Mouse (Mus musculus): ENCODE measurements around the gene Sox15. TPM values are rescaled to one million over a fixed set of nuclear protein-coding genes. Genes with fewer than 3 reads are reported as not detected.

Sox15 gene
- polyA plus RNA-seq, 1 experiment, result 0.08 TPM

GRCm38 (mm10) chr11:69665457-69665960 is 10.4 kb downstream of the Sox15 start:
- Histone ChIP-seq H3K27me3 (ENCODE audit: control insufficient read depth, insufficient read depth, insufficient read length) (no peaks in the 10 kb centered on the region), H3K79me3 (ENCODE audit: low read depth) (peaks cover 40% of the 10 kb centered on the region), H3K36me3 (ENCODE audit: control insufficient read depth, insufficient read depth) (peaks cover 56% of the 10 kb centered on the region), H3ac (ENCODE audit: control insufficient read depth, insufficient read length, low read depth) (no peak overlapping the region), H3K4me3 (ENCODE audit: insufficient read depth, poor library complexity, severe bottlenecking) (no peak overlapping the region), H3K79me2 (ENCODE audit: control insufficient read depth, insufficient read depth) (peaks cover 47% of the 10 kb centered on the region)
- TF ChIP-seq MAX (IDR thresholded peaks at IDR 0.05) (no peak), CEBPB (IDR thresholded peaks at IDR 0.05; ENCODE audit: low read depth) (no peak), CTCF (IDR thresholded peaks at IDR 0.05; ENCODE audit: control insufficient read depth, insufficient read depth, insufficient read length) (no peak), USF1 (IDR thresholded peaks at IDR 0.05; ENCODE audit: low read depth) (no peak), FOSL1 (IDR thresholded peaks at IDR 0.05; ENCODE audit: insufficient read depth, low read length, poor library complexity, severe bottlenecking) (no peak), MYOD1 (IDR thresholded peaks at IDR 0.05; ENCODE audit: control insufficient read depth, insufficient read length, low read depth) (no peak), MYOG (IDR thresholded peaks at IDR 0.05; ENCODE audit: control insufficient read depth, extremely low read depth, insufficient read length) (no peak)

DNA sequence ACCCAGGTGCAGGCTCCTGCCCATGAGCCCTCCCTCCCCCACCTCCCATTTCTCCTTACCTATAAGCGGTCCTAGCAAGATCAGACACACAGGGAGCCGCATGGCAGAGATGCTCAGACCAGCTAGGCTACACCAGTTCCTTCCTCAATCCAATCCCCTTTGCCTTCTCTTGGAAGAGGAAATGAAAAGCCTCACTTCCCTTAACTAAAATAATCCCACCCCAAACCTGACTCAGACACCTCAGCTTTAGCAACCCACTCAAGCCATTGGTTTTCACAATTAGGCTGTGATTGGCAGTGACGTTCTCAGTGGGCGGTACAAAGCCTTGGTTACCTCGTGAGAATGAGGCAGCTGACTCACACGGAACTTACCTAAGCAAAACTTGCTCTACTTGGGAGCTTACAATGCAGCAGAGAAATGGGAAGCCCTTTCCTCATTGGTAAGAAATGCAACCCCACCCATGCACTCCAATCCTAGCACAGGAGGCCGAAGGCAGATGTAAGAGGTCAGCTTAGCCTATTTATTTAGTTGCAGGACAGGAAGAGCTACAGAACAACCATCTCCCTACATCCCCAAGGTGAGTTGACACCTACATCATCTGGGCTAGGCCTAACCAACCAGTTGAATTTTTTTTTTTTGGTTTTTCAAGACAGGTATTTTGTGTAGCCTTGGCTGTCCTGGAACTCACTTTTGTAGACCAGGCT is 11.0 kb downstream of the Sox15 start, which contains the start of gene Cd68:
Cd68 (minus strand) TSS at position 193 of the 704 bp plus-strand sequence.
- Histone ChIP-seq H3K27me3 (ENCODE audit: control insufficient read depth, insufficient read depth, insufficient read length) (no peaks in the 10 kb centered on the region), H3K79me3 (ENCODE audit: low read depth) (peaks cover 41% of the 10 kb centered on the region), H3ac (ENCODE audit: control insufficient read depth, insufficient read length, low read depth) (no peak within 1 kb of the TSS), H3K36me3 (ENCODE audit: control insufficient read depth, insufficient read depth) (peaks cover 62% of the 10 kb centered on the region), H3K79me2 (ENCODE audit: control insufficient read depth, insufficient read depth) (peaks cover 47% of the 10 kb centered on the region), H3K4me3 (ENCODE audit: insufficient read depth, poor library complexity, severe bottlenecking) (no peak within 1 kb of the TSS)
- TF ChIP-seq CTCF (IDR thresholded peaks at IDR 0.05; ENCODE audit: control insufficient read depth, insufficient read depth, insufficient read length) (no peak), MAX (IDR thresholded peaks at IDR 0.05) (peak; percentile 12)

DNA sequence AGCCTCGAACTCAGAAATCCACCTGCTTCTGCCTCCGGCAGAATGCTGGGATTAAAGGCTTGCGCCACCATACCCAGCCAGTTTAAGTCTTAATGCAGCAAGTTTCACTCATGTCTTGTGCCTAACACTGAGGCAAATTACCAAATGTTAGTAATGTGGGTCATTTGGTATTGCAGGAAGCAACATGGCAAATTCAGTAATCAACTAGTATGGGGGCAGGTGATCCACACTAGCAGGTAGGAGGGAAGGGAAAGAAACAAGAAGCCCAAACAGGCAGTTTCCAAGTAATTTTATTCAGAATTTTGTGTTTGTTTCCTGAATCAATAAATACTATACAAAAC is 11.5 kb downstream of the Sox15 start:
- Histone ChIP-seq H3K79me2 (ENCODE audit: control insufficient read depth, insufficient read depth) (peaks cover 47% of the 10 kb centered on the region), H3K79me3 (ENCODE audit: low read depth) (peaks cover 40% of the 10 kb centered on the region), H3K27me3 (ENCODE audit: control insufficient read depth, insufficient read depth, insufficient read length) (no peaks in the 10 kb centered on the region), H3K36me3 (ENCODE audit: control insufficient read depth, insufficient read depth) (peaks cover 62% of the 10 kb centered on the region), H3K4me3 (ENCODE audit: insufficient read depth, poor library complexity, severe bottlenecking) (no peak overlapping the region), H3ac (ENCODE audit: control insufficient read depth, insufficient read length, low read depth) (no peak overlapping the region)
- no peak for TF ChIP-seq CTCF (IDR thresholded peaks at IDR 0.05; ENCODE audit: control insufficient read depth, insufficient read depth, insufficient read length)
- TF ChIP-seq USF1 (IDR thresholded peaks at IDR 0.05; ENCODE audit: low read depth), result no peak
- TF ChIP-seq MAX (IDR thresholded peaks at IDR 0.05), result no peak
- TF ChIP-seq MYOD1 (IDR thresholded peaks at IDR 0.05; ENCODE audit: control insufficient read depth, insufficient read length, low read depth), result no peak
- TF ChIP-seq FOSL1 (IDR thresholded peaks at IDR 0.05; ENCODE audit: insufficient read depth, low read length, poor library complexity, severe bottlenecking), result no peak

GRCm38 (mm10) chr11:69670786-69671725 is 15.9 kb downstream of the Sox15 start:
- no peaks in the 10 kb centered on the region for H3K27me3 ChIP-seq (ENCODE audit: control insufficient read depth, insufficient read depth, insufficient read length)
- H3K36me3 ChIP-seq (ENCODE audit: control insufficient read depth, insufficient read depth), result peaks cover 77% of the 10 kb centered on the region
- peaks cover 62% of the 10 kb centered on the region for H3K79me2 ChIP-seq (ENCODE audit: control insufficient read depth, insufficient read depth)
- peaks cover 45% of the 10 kb centered on the region for H3K79me3 ChIP-seq (ENCODE audit: low read depth)
- TF ChIP-seq MYOD1 (IDR thresholded peaks at IDR 0.05; ENCODE audit: control insufficient read depth, insufficient read length, low read depth), result no peak
- peak; percentile 96 for TF ChIP-seq CEBPB (IDR thresholded peaks at IDR 0.05; ENCODE audit: low read depth)
- TF ChIP-seq USF1 (IDR thresholded peaks at IDR 0.05; ENCODE audit: low read depth), result no peak
- TF ChIP-seq CTCF (IDR thresholded peaks at IDR 0.05; ENCODE audit: control insufficient read depth, insufficient read depth, insufficient read length), result no peak
- TF ChIP-seq MYOG (IDR thresholded peaks at IDR 0.05; ENCODE audit: control insufficient read depth, extremely low read depth, insufficient read length), result no peak
- TF ChIP-seq MAX (IDR thresholded peaks at IDR 0.05), result peak; percentile 76
- no peak for TF ChIP-seq FOSL1 (IDR thresholded peaks at IDR 0.05; ENCODE audit: insufficient read depth, low read length, poor library complexity, severe bottlenecking)
- H3K4me3 ChIP-seq (ENCODE audit: insufficient read depth, poor library complexity, severe bottlenecking), result peak overlapping the region; percentile 100
- H3ac ChIP-seq (ENCODE audit: control insufficient read depth, insufficient read length, low read depth), result peak overlapping the region; percentile 99

GRCm38 (mm10) chr11:69671726-69672124 is 16.6 kb downstream of the Sox15 start:
- peaks cover 69% of the 10 kb centered on the region for H3K79me2 ChIP-seq (ENCODE audit: control insufficient read depth, insufficient read depth)
- no peaks in the 10 kb centered on the region for H3K27me3 ChIP-seq (ENCODE audit: control insufficient read depth, insufficient read depth, insufficient read length)
- peak overlapping the region; percentile 99 for H3ac ChIP-seq (ENCODE audit: control insufficient read depth, insufficient read length, low read depth)
- peaks cover 77% of the 10 kb centered on the region for H3K36me3 ChIP-seq (ENCODE audit: control insufficient read depth, insufficient read depth)
- TF ChIP-seq MYOG (IDR thresholded peaks at IDR 0.05; ENCODE audit: control insufficient read depth, extremely low read depth, insufficient read length) (no peak), MAX (IDR thresholded peaks at IDR 0.05) (no peak), CTCF (IDR thresholded peaks at IDR 0.05; ENCODE audit: control insufficient read depth, insufficient read depth, insufficient read length) (no peak), FOSL1 (IDR thresholded peaks at IDR 0.05; ENCODE audit: insufficient read depth, low read length, poor library complexity, severe bottlenecking) (no peak), USF1 (IDR thresholded peaks at IDR 0.05; ENCODE audit: low read depth) (no peak), MYOD1 (IDR thresholded peaks at IDR 0.05; ENCODE audit: control insufficient read depth, insufficient read length, low read depth) (no peak), CEBPB (IDR thresholded peaks at IDR 0.05; ENCODE audit: low read depth) (no peak)
- peaks cover 47% of the 10 kb centered on the region for H3K79me3 ChIP-seq (ENCODE audit: low read depth)
- H3K4me3 ChIP-seq (ENCODE audit: insufficient read depth, poor library complexity, severe bottlenecking), result peak overlapping the region; percentile 100

All from C2C12 (cell line).